ENCODE assay signal across 18 mouse cellular contexts in the genomic region with DNA sequence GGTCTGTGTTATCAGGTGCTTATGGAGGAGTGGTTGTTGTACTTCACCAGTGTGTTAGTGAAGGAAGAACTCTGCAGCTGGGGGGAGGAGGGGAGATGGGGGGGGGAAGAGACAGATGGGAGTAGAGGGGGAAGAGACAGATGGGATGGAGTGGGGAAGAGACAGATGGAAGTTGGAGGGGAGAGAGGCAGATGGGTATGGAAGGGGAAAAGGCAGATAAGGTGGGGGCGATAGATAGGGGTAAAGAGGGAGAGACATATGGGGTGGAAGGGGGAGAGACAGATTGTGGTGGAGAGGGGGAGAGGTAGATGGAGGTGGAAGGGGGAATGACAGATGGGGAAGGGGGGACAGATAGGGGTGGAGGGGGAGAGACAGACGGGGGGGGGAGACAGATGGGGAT. TPM values are rescaled to one million over a fixed set of nuclear protein-coding genes. Genes with fewer than 3 reads are reported as not detected.
A peak's percentile ranks its signal among the peaks of the same experiment; 100 is the strongest.
DNase-seq lines count a peak whose midpoint lies in the region; ATAC-seq and TF ChIP-seq lines count a peak whose summit lies in the region.
"Had no signal": no experiment of that assay in that cellular context is flagged by ENCODE, and none has a peak within 500 bp of the region (broad histone marks: within the 10 kb centered on the region; RNA-seq: fewer than 3 reads in every experiment).

No protein-coding gene starts in this region.

- 76% methylated on average over 2 of the region's 2 CpGs for WGBS in hindbrain, embryonic 10.5 days
- 48% methylated on average over 2 of the region's 2 CpGs for WGBS in hindbrain, postnatal 0 days
- WGBS in forebrain, embryonic 16.5 days, result 32% methylated on average over 2 of the region's 2 CpGs
- 46% methylated on average over 2 of the region's 2 CpGs for WGBS in neural tube, embryonic 14.5 days
- 48% methylated on average over 2 of the region's 2 CpGs for WGBS in limb, embryonic 10.5 days

- no peak overlapping the region for H3K4me2 ChIP-seq in hindbrain, postnatal 0 days (ENCODE audit: low read depth, low read length)
- no peak overlapping the region for H3K4me2 ChIP-seq in forebrain, embryonic 16.5 days (ENCODE audit: low read length)
- no peak overlapping the region for H3K4me2 ChIP-seq in neural tube, embryonic 14.5 days (ENCODE audit: low read depth, low read length)
- H3K4me2 ChIP-seq: embryonic facial prominence, embryonic 15.5 days had no signal

- peaks cover 37% of the 10 kb centered on the region for H3K4me1 ChIP-seq in hindbrain, embryonic 10.5 days (replicated peaks)
- H3K4me1 ChIP-seq in hindbrain, postnatal 0 days (ENCODE audit: insufficient read depth, low read length), result peaks cover 8% of the 10 kb centered on the region
- peaks cover 20% of the 10 kb centered on the region for H3K4me1 ChIP-seq in forebrain, embryonic 16.5 days (replicated peaks; ENCODE audit: control insufficient read depth, insufficient read depth, low read length)
- peaks cover 23% of the 10 kb centered on the region for H3K4me1 ChIP-seq in neural tube, embryonic 14.5 days (ENCODE audit: control insufficient read depth, insufficient read depth, low read length)
- H3K4me1 ChIP-seq in limb, embryonic 10.5 days, result peaks cover 17% of the 10 kb centered on the region

- no peaks in the 10 kb centered on the region for H3K36me3 ChIP-seq in hindbrain, embryonic 10.5 days
- no peaks in the 10 kb centered on the region for H3K36me3 ChIP-seq in hindbrain, postnatal 0 days (ENCODE audit: insufficient read depth, low read length)
- H3K36me3 ChIP-seq in forebrain, embryonic 16.5 days (ENCODE audit: control insufficient read depth, insufficient read depth), result no peaks in the 10 kb centered on the region
- no peaks in the 10 kb centered on the region for H3K36me3 ChIP-seq in neural tube, embryonic 14.5 days (ENCODE audit: control insufficient read depth, insufficient read depth, low read length)
- no peaks in the 10 kb centered on the region for H3K36me3 ChIP-seq in limb, embryonic 10.5 days
- H3K36me3 ChIP-seq: embryonic facial prominence, embryonic 15.5 days; heart, embryonic 10.5 days had no signal

- H3K4me3 ChIP-seq in hindbrain, embryonic 10.5 days, result no peak overlapping the region
- H3K4me3 ChIP-seq in hindbrain, postnatal 0 days (ENCODE audit: low read length), result no peak overlapping the region
- H3K4me3 ChIP-seq in forebrain, embryonic 16.5 days (replicated peaks; ENCODE audit: low read length), result no peak overlapping the region
- H3K4me3 ChIP-seq in neural tube, embryonic 14.5 days (ENCODE audit: low read depth, low read length), result no peak overlapping the region
- H3K4me3 ChIP-seq in limb, embryonic 10.5 days, result no peak overlapping the region
- H3K4me3 ChIP-seq: embryonic facial prominence, embryonic 15.5 days; heart, embryonic 10.5 days had no signal

- ATAC-seq in hindbrain, postnatal 0 days, result no peak
- ATAC-seq in forebrain, embryonic 16.5 days, result peak; percentile 43; the same call in 1 of the 2 replicates
- ATAC-seq in neural tube, embryonic 14.5 days (ENCODE audit: low read depth), result peak; percentile 33
- ATAC-seq: lung, postnatal 0 days had no signal

- H3K9me3 ChIP-seq in hindbrain, embryonic 10.5 days, result no peaks in the 10 kb centered on the region
- no peaks in the 10 kb centered on the region for H3K9me3 ChIP-seq in hindbrain, postnatal 0 days (ENCODE audit: low read length)
- no peaks in the 10 kb centered on the region for H3K9me3 ChIP-seq in forebrain, embryonic 16.5 days (ENCODE audit: control insufficient read depth, low read length)
- H3K9me3 ChIP-seq in neural tube, embryonic 14.5 days (ENCODE audit: control insufficient read depth, low read length), result no peaks in the 10 kb centered on the region
- H3K9me3 ChIP-seq in limb, embryonic 10.5 days (replicated peaks), result no peaks in the 10 kb centered on the region
- H3K9me3 ChIP-seq: embryonic facial prominence, embryonic 15.5 days; heart, embryonic 10.5 days had no signal

- peak overlapping the region; percentile 76; the same call in 1 of the 2 replicates for H3K27ac ChIP-seq in hindbrain, embryonic 10.5 days
- no peak overlapping the region for H3K27ac ChIP-seq in hindbrain, postnatal 0 days
- no peak overlapping the region for H3K27ac ChIP-seq in forebrain, embryonic 16.5 days (ENCODE audit: low read length)
- no peak overlapping the region for H3K27ac ChIP-seq in neural tube, embryonic 14.5 days (ENCODE audit: low read depth, low read length)
- H3K27ac ChIP-seq in limb, embryonic 10.5 days, result no peak overlapping the region
- H3K27ac ChIP-seq: embryonic facial prominence, embryonic 15.5 days had no signal

- H3K9ac ChIP-seq in hindbrain, postnatal 0 days (replicated peaks; ENCODE audit: low read length), result no peak overlapping the region
- H3K9ac ChIP-seq in forebrain, embryonic 16.5 days (replicated peaks; ENCODE audit: low read depth, low read length), result no peak overlapping the region
- H3K9ac ChIP-seq in neural tube, embryonic 14.5 days (replicated peaks; ENCODE audit: low read depth, low read length), result no peak overlapping the region
- H3K9ac ChIP-seq: embryonic facial prominence, embryonic 15.5 days had no signal

- peak; percentile 8 for DNase-seq in hindbrain, embryonic 10.5 days (ENCODE audit: low spot score)
- no peak for DNase-seq in hindbrain, postnatal 0 days (ENCODE audit: low spot score)
- peak; percentile 71 for DNase-seq in retina, postnatal 1 day
- DNase-seq in retina, embryonic 14.5 days (ENCODE audit: low spot score), result no peak
- no peak for DNase-seq in limb, embryonic 10.5 days (ENCODE audit: low spot score)
- DNase-seq in embryo, embryonic 10.5 days (ENCODE audit: low spot score), result no peak
- DNase-seq: adrenal gland, postnatal 36 days; kidney, adult 18-20 months; kidney, postnatal 14 days; liver; thymus, postnatal 36 days had no signal

- no peak for TF ChIP-seq CTCF in hindbrain, postnatal 0 days (IDR thresholded peaks at IDR 0.05; ENCODE audit: low read depth)

- H3K27me3 ChIP-seq in hindbrain, embryonic 10.5 days (ENCODE audit: insufficient read depth, poor library complexity, severe bottlenecking), result no peaks in the 10 kb centered on the region
- H3K27me3 ChIP-seq in hindbrain, postnatal 0 days (ENCODE audit: insufficient read depth, low read length), result no peaks in the 10 kb centered on the region
- no peaks in the 10 kb centered on the region for H3K27me3 ChIP-seq in forebrain, embryonic 16.5 days (replicated peaks; ENCODE audit: control insufficient read depth, insufficient read depth, low read length)
- H3K27me3 ChIP-seq in neural tube, embryonic 14.5 days (ENCODE audit: control insufficient read depth, insufficient read depth, low read length), result no peaks in the 10 kb centered on the region
- H3K27me3 ChIP-seq in limb, embryonic 10.5 days (ENCODE audit: low read depth, poor library complexity, severe bottlenecking), result no peaks in the 10 kb centered on the region
- H3K27me3 ChIP-seq: embryonic facial prominence, embryonic 15.5 days had no signal

RNA-seq across cellular contexts. Expression of gene Gm10645, which starts 10.8 kb away (rescaled TPM):
- 2.9 and 3.2 TPM in 2 replicates for polyA plus RNA-seq in hindbrain, embryonic 10.5 days (2016; fragmentation: Nextera tagmentation; extraction: Ambion mirVana)
- 1.2 and 4.2 TPM in 2 replicates for total RNA-seq in hindbrain, postnatal 0 days (2014; rRNA removed)
- polyA plus RNA-seq in hindbrain, postnatal 0 days (2015; fragmentation: Nextera tagmentation; extraction: Ambion mirVana), result 10.0 and 11.6 TPM in 2 replicates
- polyA plus RNA-seq in forebrain, embryonic 16.5 days (2015; fragmentation: Nextera tagmentation; extraction: Ambion mirVana), result 5.4 and 8.0 TPM in 2 replicates
- polyA plus RNA-seq in neural tube, embryonic 14.5 days (2014; fragmentation: Nextera tagmentation; extraction: Ambion mirVana), result 9.8 and 14.2 TPM in 2 replicates
- polyA plus RNA-seq in limb, embryonic 10.5 days (2016; fragmentation: Nextera tagmentation; extraction: Ambion mirVana), result 0.60 and 1.3 TPM in 2 replicates
- total RNA-seq: gastrocnemius, postnatal 4 days had no signal
- polyA plus RNA-seq: testis, adult 2 months had no signal

RNA-seq across cellular contexts. Expression of gene Tbc1d9, which starts 11.6 kb away (rescaled TPM):
- 6.5 and 8.3 TPM in 2 replicates for polyA plus RNA-seq in hindbrain, embryonic 10.5 days (2016; fragmentation: Nextera tagmentation; extraction: Ambion mirVana)
- total RNA-seq in hindbrain, postnatal 0 days (2014; rRNA removed), result 123 and 128 TPM in 2 replicates
- polyA plus RNA-seq in hindbrain, postnatal 0 days (2015; fragmentation: Nextera tagmentation; extraction: Ambion mirVana), result 16.4 and 16.8 TPM in 2 replicates
- 14.4 and 15.1 TPM in 2 replicates for polyA plus RNA-seq in forebrain, embryonic 16.5 days (2015; fragmentation: Nextera tagmentation; extraction: Ambion mirVana)
- 19.0 and 19.7 TPM in 2 replicates for polyA plus RNA-seq in neural tube, embryonic 14.5 days (2014; fragmentation: Nextera tagmentation; extraction: Ambion mirVana)
- polyA plus RNA-seq in limb, embryonic 10.5 days (2016; fragmentation: Nextera tagmentation; extraction: Ambion mirVana), result 1.1 and 1.7 TPM in 2 replicates

Comparison
In these comparisons a context has a peak if more than half of its experiments do, and no peak if none do; other contexts are left out.
1. DNase-seq: peak in hindbrain, embryonic 10.5 days (single experiment) and retina, postnatal 1 day (single experiment); none in hindbrain, postnatal 0 days (single experiment), retina, embryonic 14.5 days (single experiment), limb, embryonic 10.5 days (single experiment) and embryo, embryonic 10.5 days (single experiment).